Mouse (Mus musculus) embryonic facial prominence, embryonic 13.5 days (tissue): Measurements from ENCODE around the gene Zyg11b. TPM values are rescaled to one million over a fixed set of nuclear protein-coding genes. Genes with fewer than 3 reads are reported as not detected.

Source experiments
- ATAC-seq: fragments of 200-750 bp; cut with Nextera tagmentation; 2 replicates; pipeline ENCODE4 v1.8.0; 2017; ENCODE audit warnings: low read depth; ENCODE audit not compliant: insufficient number of reproducible peaks, insufficient read depth, low FRiP score, low TSS enrichment
- H3K27ac ChIP-seq: fragments of 300-500 bp; sonication (generic); 2 replicates; pipeline ENCODE4 v1.5.1; 2015; ENCODE audit warnings: moderate library complexity, mild to moderate bottlenecking, inconsistent platforms
- H3K27me3 ChIP-seq: fragments of 300-500 bp; sonication (generic); 2 replicates; pipeline ENCODE4 v1.6.1; 2015; ENCODE audit warnings: mild to moderate bottlenecking, inconsistent platforms
- H3K36me3 ChIP-seq: fragments of 300-500 bp; sonication (generic); 2 replicates; pipeline ENCODE4 v1.6.1; 2015; ENCODE audit warnings: mild to moderate bottlenecking, inconsistent platforms
- H3K4me1 ChIP-seq: fragments of 300-500 bp; sonication (generic); 2 replicates; pipeline ENCODE4 v1.6.1; 2015; ENCODE audit warnings: inconsistent platforms
- H3K4me2 ChIP-seq: fragments of 300-500 bp; sonication (generic); 2 replicates; pipeline ENCODE4 v1.6.1; 2015; ENCODE audit warnings: moderate library complexity, mild to moderate bottlenecking, inconsistent platforms
- H3K4me3 ChIP-seq: fragments of 300-500 bp; sonication (generic); 2 replicates; pipeline ENCODE4 v1.5.1; 2015; ENCODE audit warnings: mild to moderate bottlenecking, inconsistent platforms
- H3K9ac ChIP-seq: fragments of 300-500 bp; sonication (generic); 2 replicates; pipeline ENCODE4 v1.6.1; 2015; ENCODE audit warnings: mild to moderate bottlenecking, inconsistent platforms
- H3K9me3 ChIP-seq: fragments of 300-500 bp; sonication (generic); 2 replicates; pipeline ENCODE4 v1.6.1; 2016; ENCODE audit warnings: inconsistent platforms
- WGBS: fragments of 180-500 bp; shearing (Covaris S2); methylation state at CpG from one replicate; pipeline ENCODE4 v1.1.7; 2015; ENCODE audit warnings: mixed read lengths; 5-methylcytosine and 5-hydroxymethylcytosine counted together
- polyA plus RNA-seq: library from polyadenylated mRNA; unstranded; fragments of >200 nt; fragmentation: Nextera tagmentation; extraction: Ambion mirVana; gene quantifications from 2 replicates; pipeline ENCODE4 v1.2.1, GENCODE M21; 2015

Zyg11b gene
- polyA plus RNA-seq, 1 experiment from 2014 or later, result 13.0 TPM

- no peak for ATAC-seq
- peaks cover 58% of the 10 kb centered on the region for H3K36me3 ChIP-seq
- no peaks in the 10 kb centered on the region for H3K27me3 ChIP-seq
- H3K27ac ChIP-seq, result no peak overlapping the region
- H3K4me2 ChIP-seq, result no peak overlapping the region
- H3K4me1 ChIP-seq, result no peaks in the 10 kb centered on the region
- no peak overlapping the region for H3K4me3 ChIP-seq
- 80% methylated on average over 2 of the region's 2 CpGs for WGBS
- H3K9me3 ChIP-seq, result no peaks in the 10 kb centered on the region
- no peak overlapping the region for H3K9ac ChIP-seq
Observed at GRCm38 (mm10) chr4:108336765-108337164, 35.9 kb upstream of the Zyg11b start.

DNA sequence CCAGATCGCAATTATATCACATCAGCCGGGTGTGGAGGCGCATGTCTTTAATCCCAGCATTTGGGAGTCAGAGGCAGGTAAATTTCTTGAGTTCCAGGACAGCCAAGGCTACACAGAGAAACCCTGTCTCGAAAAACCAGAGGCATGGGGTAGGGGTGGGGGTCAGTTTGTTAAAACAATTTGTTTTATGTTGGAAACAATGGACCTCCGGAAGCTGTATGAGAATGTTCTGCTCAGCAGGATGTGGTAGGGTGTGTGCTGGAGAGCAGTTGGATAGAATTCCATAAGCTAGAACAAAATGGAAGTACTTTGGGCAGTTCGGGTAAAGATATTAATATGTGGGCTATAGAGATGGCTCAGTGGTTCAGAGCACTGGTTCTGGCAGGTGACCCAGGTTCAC, 34.5 kb upstream of the Zyg11b start:
- H3K27ac ChIP-seq, result no peak overlapping the region
- ATAC-seq, result no peak
- peaks cover 58% of the 10 kb centered on the region for H3K36me3 ChIP-seq
- H3K9me3 ChIP-seq, result no peaks in the 10 kb centered on the region
- no peak overlapping the region for H3K4me2 ChIP-seq
- WGBS, result 92% methylated on average over 6 of the region's 6 CpGs
- no peak overlapping the region for H3K4me3 ChIP-seq
- H3K9ac ChIP-seq, result no peak overlapping the region
- no peaks in the 10 kb centered on the region for H3K4me1 ChIP-seq
- no peaks in the 10 kb centered on the region for H3K27me3 ChIP-seq

GRCm38 (mm10) chr4:108332041-108332440, 31.1 kb upstream of the Zyg11b start:
- Histone ChIP-seq H3K27ac (no peak overlapping the region), H3K9me3 (no peaks in the 10 kb centered on the region), H3K4me3 (no peak overlapping the region), H3K36me3 (peaks cover 49% of the 10 kb centered on the region), H3K27me3 (no peaks in the 10 kb centered on the region), H3K4me1 (0 out of 2 replicates have a peak, but pooled peaks cover 4% of the 10 kb centered on the region), H3K9ac (no peak overlapping the region), H3K4me2 (no peak overlapping the region)
- no peak for ATAC-seq
- WGBS, result 91% methylated on average over 9 of the region's 9 CpGs

DNA sequence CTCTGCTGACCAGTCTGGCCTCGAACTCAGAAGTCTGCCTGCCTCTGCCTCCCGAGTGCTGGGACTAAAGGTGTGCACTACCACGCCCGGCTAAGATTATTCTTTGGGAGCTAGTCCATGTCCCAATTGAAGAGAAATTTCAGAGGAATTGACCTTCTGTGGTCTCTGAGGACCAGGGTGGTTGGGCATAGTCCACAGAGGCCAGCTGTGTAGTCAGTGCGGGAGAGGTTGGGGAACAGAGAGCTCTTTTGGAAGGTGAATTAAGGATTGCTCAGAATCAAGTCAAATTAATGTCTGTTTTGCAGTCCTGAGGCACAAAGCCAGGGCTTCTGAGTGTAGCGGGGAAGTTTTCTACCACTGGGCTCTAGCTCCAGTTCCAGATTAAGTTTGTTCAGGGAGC, 28.9 kb upstream of the Zyg11b start:
- WGBS, result 93% methylated on average over 6 of the region's 6 CpGs
- H3K4me1 ChIP-seq, result 0 out of 2 replicates have a peak, but pooled peaks cover 4% of the 10 kb centered on the region
- no peaks in the 10 kb centered on the region for H3K9me3 ChIP-seq
- no peak overlapping the region for H3K9ac ChIP-seq
- H3K4me3 ChIP-seq, result no peak overlapping the region
- peaks cover 34% of the 10 kb centered on the region for H3K36me3 ChIP-seq
- H3K27me3 ChIP-seq, result no peaks in the 10 kb centered on the region
- ATAC-seq, result no peak
- H3K4me2 ChIP-seq, result no peak overlapping the region
- H3K27ac ChIP-seq, result no peak overlapping the region

GRCm38 (mm10) chr4:108327730-108328484, 27.0 kb upstream of the Zyg11b start, which contains the start of gene Coa7:
Gene Coa7, plus strand, starts transcription at chr4:108328140.
- Histone ChIP-seq H3K4me1 (0 out of 2 replicates have a peak, but pooled peaks cover 4% of the 10 kb centered on the region), H3K9me3 (no peaks in the 10 kb centered on the region), H3K27ac (peak within 1 kb of the TSS; percentile 93), H3K9ac (peak within 1 kb of the TSS; percentile 77), H3K4me2 (peak within 1 kb of the TSS; percentile 66), H3K4me3 (peak within 1 kb of the TSS; percentile 70), H3K27me3 (no peaks in the 10 kb centered on the region), H3K36me3 (peaks cover 19% of the 10 kb centered on the region)
- ATAC-seq, result peak; percentile 90
- WGBS, result under 1% methylated on average over 45 of the region's 45 CpGs

DNA sequence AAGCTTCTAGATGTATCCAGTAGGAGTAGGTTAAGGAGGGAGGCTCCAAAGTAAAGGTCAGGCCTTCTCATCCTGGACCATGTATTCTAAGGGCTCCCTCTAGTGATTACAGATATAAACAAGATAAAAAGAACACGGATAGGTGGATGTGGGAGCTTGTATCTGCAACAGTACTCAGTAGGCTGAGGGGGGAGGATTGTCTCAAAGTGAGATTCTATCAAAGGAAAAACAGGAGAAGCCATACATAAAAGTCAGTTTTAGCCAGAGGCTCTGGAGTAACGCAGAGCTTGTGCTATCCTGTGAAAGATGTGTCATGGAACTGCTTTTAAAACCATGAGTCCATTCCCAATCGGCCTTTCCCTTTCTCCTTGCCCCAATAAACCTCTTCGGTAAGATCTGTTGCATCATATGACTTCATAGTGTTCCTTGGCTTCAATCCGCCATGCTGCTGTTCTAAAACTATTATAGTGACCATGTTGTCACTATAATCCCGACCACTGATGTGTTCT, 26.2 kb upstream of the Zyg11b start:
- 0 out of 2 replicates have a peak, but pooled peaks cover 4% of the 10 kb centered on the region for H3K4me1 ChIP-seq
- H3K4me2 ChIP-seq, result peak overlapping the region; percentile 66
- 45% methylated on average over 6 of the region's 6 CpGs for WGBS
- 0 out of 2 replicates have a peak, but pooled peaks have one; percentile 35 for ATAC-seq
- peak overlapping the region; percentile 70 for H3K4me3 ChIP-seq
- peak overlapping the region; percentile 77 for H3K9ac ChIP-seq
- no peaks in the 10 kb centered on the region for H3K9me3 ChIP-seq
- peak overlapping the region; percentile 93 for H3K27ac ChIP-seq
- no peaks in the 10 kb centered on the region for H3K27me3 ChIP-seq
- peaks cover 11% of the 10 kb centered on the region for H3K36me3 ChIP-seq

DNA sequence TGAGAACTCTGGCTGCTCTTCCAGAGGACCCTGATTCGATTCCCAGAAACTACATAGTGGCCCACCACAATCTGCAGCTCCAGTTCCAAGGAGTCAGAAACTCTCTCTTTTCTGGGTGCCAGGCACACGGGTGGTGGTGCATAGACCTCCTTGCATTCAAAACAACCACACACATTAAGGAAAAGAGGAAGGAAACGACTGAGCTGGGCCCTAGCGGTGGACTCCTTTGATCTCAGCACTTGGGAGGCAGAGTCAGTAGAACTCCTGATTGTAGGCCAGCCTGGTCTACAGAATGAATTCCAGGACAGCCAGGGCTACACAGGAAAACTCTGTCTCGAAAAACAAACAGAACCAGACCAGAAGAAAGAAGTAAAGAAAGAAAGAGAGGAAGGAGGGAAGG, 22.7 kb upstream of the Zyg11b start:
- Histone ChIP-seq H3K4me2 (no peak overlapping the region), H3K27me3 (no peaks in the 10 kb centered on the region), H3K9me3 (no peaks in the 10 kb centered on the region), H3K36me3 (no peaks in the 10 kb centered on the region), H3K4me1 (0 out of 2 replicates have a peak, but pooled peaks cover 1% of the 10 kb centered on the region), H3K4me3 (no peak overlapping the region), H3K9ac (no peak overlapping the region), H3K27ac (no peak overlapping the region)
- WGBS, result 66% methylated on average over 5 of the region's 5 CpGs
- ATAC-seq, result no peak

DNA sequence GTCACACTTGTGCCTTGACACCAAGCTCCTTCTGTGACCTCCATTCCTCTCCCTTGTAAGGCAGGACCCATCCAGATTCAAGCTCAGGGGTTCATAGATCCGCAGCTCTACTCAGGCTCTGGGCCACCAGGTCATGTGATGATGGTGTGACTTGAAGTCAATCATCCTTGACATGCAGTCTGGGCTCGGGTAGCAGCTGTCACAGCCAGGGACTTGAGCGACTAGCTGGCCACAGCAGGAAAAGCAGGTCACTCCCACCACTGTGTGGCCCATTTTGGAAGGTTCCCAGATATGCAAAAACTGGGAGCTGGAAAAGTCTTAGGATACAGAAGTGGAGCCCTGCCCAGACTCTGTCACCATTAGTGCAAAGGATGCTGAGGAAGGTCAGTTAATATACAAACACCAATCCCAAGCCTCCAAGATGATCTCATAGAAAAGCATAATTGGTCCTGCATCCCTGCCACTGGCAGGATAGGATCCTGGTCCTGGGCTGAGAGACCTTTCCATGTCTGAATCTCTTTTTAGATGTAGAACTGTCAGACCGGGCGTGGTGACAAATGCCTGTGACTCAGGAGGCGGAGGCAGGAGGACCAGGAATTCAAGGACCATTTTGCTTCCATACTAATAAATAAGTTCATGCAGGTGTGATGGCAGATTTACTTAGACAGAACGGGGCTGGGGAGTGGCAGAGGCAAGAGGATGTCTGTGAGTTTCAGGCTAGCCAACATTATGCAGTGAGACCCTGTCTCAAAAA, 19.9 kb upstream of the Zyg11b start:
- no peak overlapping the region for H3K27ac ChIP-seq
- H3K4me2 ChIP-seq, result no peak overlapping the region
- no peaks in the 10 kb centered on the region for H3K36me3 ChIP-seq
- no peaks in the 10 kb centered on the region for H3K27me3 ChIP-seq
- no peaks in the 10 kb centered on the region for H3K9me3 ChIP-seq
- 78% methylated on average over 7 of the region's 7 CpGs for WGBS
- no peak overlapping the region for H3K4me3 ChIP-seq
- ATAC-seq, result no peak
- no peaks in the 10 kb centered on the region for H3K4me1 ChIP-seq
- no peak overlapping the region for H3K9ac ChIP-seq

GRCm38 (mm10) chr4:108319747-108320146, 18.9 kb upstream of the Zyg11b start:
- 70% methylated on average over 6 of the region's 6 CpGs for WGBS
- no peak overlapping the region for H3K27ac ChIP-seq
- H3K9ac ChIP-seq, result no peak overlapping the region
- H3K4me1 ChIP-seq, result no peaks in the 10 kb centered on the region
- ATAC-seq, result no peak
- H3K36me3 ChIP-seq, result no peaks in the 10 kb centered on the region
- H3K4me2 ChIP-seq, result no peak overlapping the region
- H3K9me3 ChIP-seq, result no peaks in the 10 kb centered on the region
- H3K4me3 ChIP-seq, result no peak overlapping the region
- H3K27me3 ChIP-seq, result no peaks in the 10 kb centered on the region

DNA sequence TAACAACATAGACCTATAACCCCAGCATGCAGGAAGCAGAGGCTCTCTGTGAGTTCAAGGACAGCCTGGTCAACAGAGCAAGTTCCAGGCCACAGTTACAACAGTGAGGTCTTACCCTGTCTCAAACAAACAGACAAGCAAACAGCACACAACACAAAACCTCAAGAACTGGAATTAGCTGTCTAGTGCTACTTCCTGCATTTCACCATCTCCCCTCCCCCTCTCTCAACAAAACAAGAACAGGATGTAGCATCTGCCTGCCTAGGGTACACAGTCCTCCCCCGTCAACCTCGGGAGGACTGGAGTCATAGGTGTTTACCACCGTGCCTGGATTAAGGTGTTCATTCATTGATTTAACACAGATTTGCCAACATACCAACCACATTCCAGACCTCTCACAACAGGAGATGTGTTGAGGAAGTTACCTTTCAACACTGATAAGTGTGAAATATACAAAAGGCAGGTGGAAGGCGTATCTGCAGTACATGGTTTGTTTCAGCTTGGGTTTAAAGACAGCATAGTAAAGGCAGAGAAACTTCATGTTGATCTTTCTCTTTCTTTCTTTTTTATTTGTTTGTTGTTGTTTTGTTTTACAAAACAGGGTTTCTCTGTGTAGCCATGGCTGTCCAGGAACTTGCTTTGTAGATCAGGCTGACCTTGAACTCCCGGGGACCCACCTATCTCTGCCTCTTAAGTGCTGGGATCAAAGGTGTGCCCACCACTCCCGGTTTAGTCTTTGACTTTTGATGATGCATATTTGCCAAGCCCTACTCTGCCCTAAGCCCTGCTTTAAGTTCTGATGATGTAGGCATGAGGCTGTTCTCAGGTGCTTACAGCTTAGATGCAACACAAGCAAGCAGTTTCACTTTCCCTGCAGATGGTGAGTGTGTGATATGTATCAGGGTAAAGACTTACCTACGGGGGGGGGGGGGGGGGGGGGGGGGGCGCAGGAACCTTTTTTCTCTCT, 18.0 kb upstream of the Zyg11b start:
- Histone ChIP-seq H3K27ac (no peak overlapping the region), H3K36me3 (no peaks in the 10 kb centered on the region), H3K4me1 (no peaks in the 10 kb centered on the region), H3K9ac (no peak overlapping the region), H3K4me3 (no peak overlapping the region), H3K9me3 (no peaks in the 10 kb centered on the region), H3K27me3 (no peaks in the 10 kb centered on the region), H3K4me2 (no peak overlapping the region)
- 65% methylated on average over 8 of the region's 8 CpGs for WGBS
- no peak for ATAC-seq
